Mouse (Mus musculus): Measurements from ENCODE around the gene Ccdc87. TPM values are rescaled to one million over a fixed set of nuclear protein-coding genes. Genes with fewer than 3 reads are reported as not detected.
"Not testable (repeated sequence)": the region's sequence is repeated elsewhere in the genome, so short reads cannot be mapped to it uniquely, and the experiment has no call there.

Gene Ccdc87
- not detected for total RNA-seq (2021)

- intact Hi-C loops (cut with DNase I), result loop anchor here (2.0 to 5.0 kb wide), 2 partner anchors 40 to 88 kb away; partner anchors contain the start of genes Dpp3 and Zdhhc24
- DNase-seq, result peak; percentile 95 to 97
Observed at GRCm38 (mm10) chr19:4839149-4839548, at the start of gene Ccdc87, which contains the start of gene Ccs. Ccdc87 (plus strand) TSS chr19:4839366. Ccs (minus strand) TSS chr19:4839332.

DNA sequence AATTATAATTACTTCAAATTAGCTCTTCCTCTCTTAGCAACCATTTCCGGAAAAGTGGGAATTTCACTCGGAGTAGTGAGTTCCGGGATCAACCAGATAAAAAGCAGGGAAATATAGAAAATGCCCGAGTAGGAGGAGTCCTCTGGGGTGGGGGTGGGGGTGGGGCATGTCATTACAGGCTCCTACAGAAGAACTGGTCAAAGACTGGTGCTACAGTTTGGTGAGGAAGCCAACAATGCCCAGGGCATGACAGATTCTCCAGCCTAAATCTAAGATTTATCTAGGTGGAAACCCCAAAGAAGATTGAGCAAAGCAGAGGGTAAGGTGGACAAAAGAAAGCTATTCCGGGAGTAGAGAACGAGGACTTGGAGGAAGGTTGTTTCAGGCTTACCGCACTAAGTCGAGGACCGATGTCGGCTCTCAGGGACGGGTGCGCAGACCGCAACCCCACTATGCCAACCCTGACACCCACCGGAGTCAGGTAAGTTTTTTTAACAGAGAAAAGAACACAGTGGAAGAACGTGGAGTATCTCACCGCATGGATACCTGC is 45.8 kb upstream of the Ccdc87 start:
- intact Hi-C loops (cut with DNase I), result loop anchor here (5.0 kb wide), 1 partner anchor 36 kb away; the partner anchor contains the start of gene Rbm4b
- DNase-seq, result no peak

GRCm38 (mm10) chr19:4793831-4794422 is 45.2 kb upstream of the Ccdc87 start, which contains the start of gene Rbm4:
Rbm4 (minus strand) TSS chr19:4793901.
- intact Hi-C loops (cut with DNase I), result loop anchor here (5.0 kb wide), 1 partner anchor 37 kb away; the partner anchor contains the start of gene Rbm4b
- peak; percentile 94 to 96 for DNase-seq

DNA sequence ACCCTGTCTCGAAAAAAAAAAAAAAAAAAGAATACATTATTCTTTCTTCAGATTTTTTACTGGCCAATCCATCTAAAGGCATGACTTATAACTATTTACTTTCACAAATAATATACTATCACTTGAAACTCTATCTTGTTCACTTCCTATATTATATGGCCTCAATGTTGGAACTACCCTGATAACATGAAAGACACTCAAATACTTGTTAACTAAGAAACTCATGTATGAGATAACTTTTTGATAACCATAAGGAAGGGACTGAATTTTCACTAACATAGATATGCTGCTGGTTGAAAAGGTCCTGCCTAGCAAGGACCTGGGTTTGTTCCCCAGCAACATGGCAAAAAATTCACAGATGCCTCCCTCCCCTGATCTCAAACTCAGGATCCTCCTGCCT is 43.2 kb upstream of the Ccdc87 start:
- intact Hi-C loops (cut with DNase I), result no loop called here
- DNase-seq, result no peak

GRCm38 (mm10) chr19:4797846-4798245 is 41.3 kb upstream of the Ccdc87 start:
- no peak for DNase-seq
- intact Hi-C loops (cut with DNase I), result no loop called here

DNA sequence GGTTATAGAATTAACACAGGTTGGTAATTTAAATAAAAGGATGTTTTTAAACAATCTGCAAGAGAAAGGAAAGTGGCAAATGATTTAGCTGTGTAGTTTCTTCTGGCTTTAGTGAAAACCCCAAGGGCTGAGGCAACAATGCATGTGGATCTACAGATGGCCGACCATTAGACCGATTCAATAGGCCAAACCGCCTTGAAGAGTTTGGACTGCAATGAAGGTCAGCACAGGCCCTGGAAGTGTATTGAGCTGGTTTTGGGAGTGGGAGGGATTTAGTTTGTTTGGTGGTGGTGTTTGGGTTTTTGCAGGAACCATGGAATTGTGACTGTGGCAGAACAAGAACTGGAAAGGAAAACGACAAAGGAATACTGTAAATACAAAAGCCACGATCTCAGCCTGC is 40.1 kb upstream of the Ccdc87 start:
- intact Hi-C loops (cut with DNase I), result no loop called here
- no peak for DNase-seq

- intact Hi-C loops (cut with DNase I), result no loop called here
- DNase-seq, result no peak
Observed at GRCm38 (mm10) chr19:4802691-4803091, 36.5 kb upstream of the Ccdc87 start.

DNA sequence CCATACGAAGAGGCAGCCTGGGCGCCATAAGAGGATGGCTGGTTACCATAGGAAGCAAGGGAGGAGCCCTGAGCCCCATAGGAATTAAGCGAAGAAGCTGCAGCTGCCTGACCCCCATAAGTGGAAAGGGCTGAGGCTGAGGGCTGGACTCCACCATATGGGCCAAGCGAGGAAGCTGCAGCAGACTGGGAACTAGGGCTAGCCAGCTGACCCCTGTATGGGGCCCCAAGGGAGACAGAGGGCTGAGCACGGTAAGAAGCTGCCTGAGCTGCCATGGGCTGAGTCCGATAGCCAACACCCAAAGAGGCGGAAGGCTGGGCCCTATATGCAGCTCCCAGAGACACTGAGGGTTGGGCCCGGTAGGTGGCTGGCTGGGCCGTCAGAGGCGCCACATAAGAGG is 35.9 kb upstream of the Ccdc87 start:
- intact Hi-C loops (cut with DNase I), result no loop called here
- no peak for DNase-seq

DNA sequence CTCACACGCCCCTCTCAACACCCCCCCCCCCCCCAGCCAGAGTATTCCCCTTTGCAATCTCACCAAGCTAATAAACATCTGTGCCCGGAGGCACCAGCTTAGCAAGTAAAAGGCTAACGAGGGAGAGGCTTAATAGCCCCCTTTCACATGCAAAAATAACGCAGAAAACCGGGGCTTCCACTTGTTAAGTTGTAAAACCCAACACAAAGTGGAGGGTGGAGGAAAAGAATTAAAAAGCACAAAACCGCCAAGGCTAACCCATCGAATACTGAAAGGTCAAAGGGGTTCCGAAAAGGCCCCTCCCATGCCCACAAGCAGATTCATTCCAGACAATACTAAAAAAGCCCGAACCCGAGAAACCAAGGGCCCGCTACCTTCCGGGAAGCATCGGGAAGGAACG is 28.9 kb upstream of the Ccdc87 start:
- no peak for DNase-seq
- intact Hi-C loops (cut with DNase I), result loop anchor here (2.0 to 5.0 kb wide), 2 partner anchors 54 to 152 kb away; partner anchors contain the start of genes Mrpl11 and Rbm4b

- intact Hi-C loops (cut with DNase I), result loop anchor here (2.0 to 5.0 kb wide), 2 partner anchors 54 to 152 kb away; partner anchors contain the start of genes Mrpl11 and Rbm4b
- no peak for DNase-seq
Observed at GRCm38 (mm10) chr19:4810746-4811062, 28.5 kb upstream of the Ccdc87 start.

DNA sequence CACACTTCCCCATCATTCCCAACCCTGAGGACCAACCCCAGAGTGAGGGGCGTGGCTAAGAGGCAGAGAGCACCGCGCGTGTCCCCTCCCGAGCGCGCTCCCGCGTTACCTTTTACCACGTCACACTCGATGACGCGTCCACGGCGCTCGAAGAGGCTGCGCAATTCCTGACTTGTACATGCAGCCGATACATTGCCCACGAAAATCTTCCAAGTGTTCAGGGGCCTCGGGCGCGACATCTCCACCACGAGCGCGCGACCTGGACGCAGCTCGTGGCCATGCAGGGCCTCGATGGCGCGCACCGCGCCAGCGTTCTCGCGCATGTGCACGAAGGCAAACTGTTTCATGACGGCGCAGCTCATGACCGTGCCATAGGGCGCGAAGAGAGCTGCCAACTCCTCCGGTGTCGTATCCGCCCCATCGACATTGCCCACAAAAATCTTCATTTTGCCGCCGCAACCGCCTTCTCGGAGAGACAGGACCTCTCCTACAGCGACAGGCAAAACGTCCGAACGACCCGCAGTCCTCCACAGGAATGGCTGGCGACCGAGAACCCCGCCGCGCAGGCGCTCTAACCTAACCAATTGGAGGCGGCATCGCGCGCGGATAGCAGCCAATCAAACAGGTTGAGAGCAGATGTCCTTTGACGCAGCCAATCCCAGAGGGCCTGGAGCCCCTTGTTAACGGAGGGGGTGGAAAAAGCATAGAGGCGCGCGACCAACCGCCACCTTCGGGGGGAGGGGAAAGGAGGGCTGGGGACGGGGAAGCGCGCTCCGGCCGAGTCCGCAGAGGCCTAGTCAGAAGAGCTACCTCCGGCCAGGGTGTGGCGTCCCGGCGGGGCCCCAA is 27.9 kb upstream of the Ccdc87 start, which contains the start of the genes Gm21992 and Rbm14:
Gene Gm21992, minus strand, starts transcription at position 550 of the 846 bp plus-strand sequence.
Gene Rbm14, minus strand, starts transcription at position 572 of the 846 bp plus-strand sequence.
- intact Hi-C loops (cut with DNase I), result loop anchor here (2.0 to 5.0 kb wide), 2 partner anchors 54 to 151 kb away; partner anchors contain the start of genes Mrpl11 and Rbm4b
- DNase-seq, result peak; percentile 95 to 98

GRCm38 (mm10) chr19:4811909-4812242 is 27.3 kb upstream of the Ccdc87 start:
- DNase-seq, result no peak
- intact Hi-C loops (cut with DNase I), result loop anchor here (2.0 to 5.0 kb wide), 2 partner anchors 55 to 150 kb away; partner anchors contain the start of genes Mrpl11 and Rbm4b

DNA sequence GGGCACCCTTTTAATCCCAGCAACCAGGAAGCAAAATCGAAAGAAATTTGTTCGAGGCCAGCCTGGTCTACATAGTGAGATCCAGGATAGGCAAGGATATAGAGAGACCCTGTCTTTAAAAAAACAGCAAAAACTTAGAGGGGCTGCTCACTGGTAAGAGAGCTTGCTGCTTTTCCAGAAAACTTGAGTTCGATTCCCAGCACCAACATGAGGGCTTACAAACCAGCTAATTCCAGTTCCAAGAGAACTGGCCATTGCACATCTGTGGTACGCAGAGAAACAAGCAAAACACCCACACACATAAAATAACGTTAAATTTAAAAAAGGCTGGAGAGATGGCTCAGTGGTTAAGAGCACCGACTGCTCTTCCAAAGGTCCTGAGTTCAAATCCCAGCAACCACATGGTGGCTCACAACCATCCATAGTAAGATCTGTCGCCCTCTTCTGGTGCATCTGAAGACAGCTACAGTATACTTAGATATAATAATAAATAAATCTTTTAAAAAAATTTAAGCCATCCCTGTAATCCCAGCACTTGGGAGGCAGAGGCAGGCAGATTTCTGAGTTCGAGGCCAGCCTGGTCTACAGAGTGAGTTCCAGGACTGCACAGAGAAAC is 26.7 kb upstream of the Ccdc87 start:
- intact Hi-C loops (cut with DNase I), result loop anchor here (5.0 kb wide), 1 partner anchor 150 kb away; the partner anchor contains the start of gene Mrpl11
- not testable (repeated sequence) for DNase-seq

GRCm38 (mm10) chr19:4813015-4813414 is 26.2 kb upstream of the Ccdc87 start:
- intact Hi-C loops (cut with DNase I), result loop anchor here (5.0 kb wide), 1 partner anchor 149 kb away; the partner anchor contains the start of gene Mrpl11

DNA sequence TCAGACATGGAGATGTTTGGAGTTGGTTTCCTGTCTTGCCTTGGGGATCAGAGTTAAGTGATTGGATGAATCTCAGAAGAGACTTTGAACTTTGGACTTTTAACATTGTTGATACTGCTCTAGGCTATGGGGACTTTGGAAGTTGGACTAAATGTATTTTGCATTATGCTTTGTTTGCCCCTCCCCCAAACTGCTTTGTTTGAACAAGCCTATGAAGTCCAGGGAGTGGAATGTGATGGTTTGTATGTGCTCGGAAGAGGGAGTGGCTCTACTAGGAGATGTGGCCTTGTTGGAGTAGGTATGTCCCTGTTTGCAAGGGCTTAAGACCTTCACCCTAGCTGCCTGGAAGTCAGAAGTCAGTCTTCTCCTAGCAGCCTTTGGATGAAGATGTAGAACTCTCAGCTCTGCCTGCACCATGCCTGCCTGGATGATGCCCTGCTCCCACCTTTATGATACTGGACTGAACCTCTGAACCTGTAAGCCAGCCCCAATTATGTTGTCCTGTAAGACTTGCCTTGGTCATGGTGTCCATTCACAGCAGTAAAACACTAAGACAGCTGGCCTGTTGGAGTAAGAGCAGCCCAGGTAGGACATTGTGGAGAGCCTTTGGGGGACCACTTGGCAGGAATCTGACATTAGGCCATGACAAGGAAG is 21.9 kb upstream of the Ccdc87 start:
- intact Hi-C loops (cut with DNase I), result no loop called here
- DNase-seq, result no peak

More at GRCm38 (mm10) chr19:4813015-4813414, 26.2 kb upstream of the Ccdc87 start:
- no peak for DNase-seq

DNA sequence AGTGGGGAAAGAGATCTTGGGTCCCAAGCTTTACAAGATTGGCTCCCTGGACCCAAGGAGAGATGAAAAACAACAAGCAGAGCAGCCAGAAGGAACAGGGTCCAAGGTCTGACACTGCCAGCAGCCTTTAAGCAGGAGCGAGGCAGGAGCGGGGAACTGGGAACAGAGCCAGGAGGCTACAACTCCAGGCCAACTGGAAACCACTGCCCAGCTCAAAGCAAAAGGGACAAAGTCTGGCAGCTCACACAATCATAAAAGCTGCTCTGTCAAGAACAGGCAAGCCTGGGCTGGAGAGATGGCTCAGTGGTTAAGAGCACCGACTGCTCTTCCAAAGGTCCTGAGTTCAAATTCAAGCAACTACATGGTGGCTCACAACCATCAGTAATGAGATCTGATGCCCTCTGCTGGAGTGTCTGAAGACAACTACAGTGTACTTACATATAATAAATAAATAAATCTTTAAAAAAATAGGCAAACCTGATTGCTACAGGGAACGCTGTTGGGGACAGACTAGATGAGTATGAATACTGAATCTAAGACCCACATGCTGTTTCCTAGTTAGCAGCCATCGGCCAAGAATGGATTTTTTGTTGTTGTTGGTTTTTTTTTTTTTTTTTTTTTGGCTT is 18.4 kb upstream of the Ccdc87 start:
- DNase-seq, result peak; percentile 77 to 80
- intact Hi-C loops (cut with DNase I), result no loop called here

- intact Hi-C loops (cut with DNase I), result no loop called here
- DNase-seq, result no peak
Observed at GRCm38 (mm10) chr19:4828444-4829114, 10.6 kb upstream of the Ccdc87 start.

DNA sequence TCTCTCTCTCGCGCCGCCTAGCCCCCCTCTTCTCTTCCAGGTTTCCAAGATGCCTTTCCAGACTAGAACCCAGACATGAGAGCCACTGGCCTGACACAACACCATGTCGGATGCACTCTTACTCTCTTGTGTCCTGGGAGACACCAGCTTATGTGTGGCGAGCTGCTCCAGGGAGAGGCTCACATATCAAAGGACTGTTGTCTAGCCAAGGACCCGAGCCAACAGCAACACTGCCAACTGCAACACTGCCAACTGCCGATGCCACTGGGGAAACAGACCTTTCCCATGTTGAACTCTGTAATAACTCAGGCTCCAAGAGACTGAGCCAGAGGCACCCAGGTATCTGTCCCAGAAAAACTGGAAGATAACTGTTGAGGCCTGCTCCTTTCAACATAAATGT is 10.0 kb upstream of the Ccdc87 start:
- intact Hi-C loops (cut with DNase I), result no loop called here
- peak; percentile 70 to 71 for DNase-seq

- intact Hi-C loops (cut with DNase I), result no loop called here
- DNase-seq, result no peak
Observed at GRCm38 (mm10) chr19:4833977-4834376, 5.2 kb upstream of the Ccdc87 start.
